Mouse (Mus musculus) limb, embryonic 11.5 days (tissue): ENCODE data around the gene Ankrd52. TPM values are rescaled to one million over a fixed set of nuclear protein-coding genes. Genes with fewer than 3 reads are reported as not detected.
"Not testable (repeated sequence)": the region's sequence is repeated elsewhere in the genome, so short reads cannot be mapped to it uniquely, and the experiment has no call there.

ENCODE experiments used
- ATAC-seq: fragments of 200-750 bp; cut with Nextera tagmentation; 2 replicates; pipeline ENCODE4 v1.8.0; 2017; ENCODE audit warnings: low read depth; ENCODE audit not compliant: insufficient number of reproducible peaks, low FRiP score, low TSS enrichment
- DNase-seq: peaks from one replicate; pipeline ENCODE4 v3.0.0-alpha.2; 2015; ENCODE audit warnings: low spot score
- H3K27ac ChIP-seq: fragments of 300-500 bp; sonication (generic); replicated peaks from 2 replicates; pipeline ENCODE4 v1.5.1; 2014; ENCODE audit warnings: low read depth, mild to moderate bottlenecking, low read length
- H3K27me3 ChIP-seq: fragments of 300-500 bp; sonication (generic); 2 replicates; pipeline ENCODE4 v1.6.1; 2014; ENCODE audit warnings: mild to moderate bottlenecking, low read length, mixed read lengths; ENCODE audit not compliant: control insufficient read depth, insufficient read depth
- H3K36me3 ChIP-seq: fragments of 300-500 bp; sonication (generic); 2 replicates; pipeline ENCODE4 v1.6.1; 2014; ENCODE audit warnings: mild to moderate bottlenecking, low read length, moderate library complexity, mixed read lengths; ENCODE audit not compliant: control insufficient read depth, insufficient read depth
- H3K4me1 ChIP-seq: fragments of 300-500 bp; sonication (generic); 2 replicates; pipeline ENCODE4 v1.6.1; 2014; ENCODE audit warnings: low read length, mixed read lengths; ENCODE audit not compliant: control insufficient read depth, insufficient read depth
- H3K4me2 ChIP-seq: fragments of 300-500 bp; sonication (generic); 2 replicates; pipeline ENCODE4 v1.6.1; 2014; ENCODE audit warnings: low read depth, mild to moderate bottlenecking, moderate library complexity; ENCODE audit not compliant: severe bottlenecking
- H3K4me3 ChIP-seq: fragments of 300-500 bp; sonication (generic); 2 replicates; pipeline ENCODE4 v1.5.1; 2014; ENCODE audit warnings: low read depth, low read length
- H3K9ac ChIP-seq: fragments of 300-500 bp; sonication (generic); 2 replicates; pipeline ENCODE4 v1.6.1; 2014; ENCODE audit warnings: mild to moderate bottlenecking, low read length
- H3K9me3 ChIP-seq: fragments of 300-500 bp; sonication (generic); 2 replicates; pipeline ENCODE4 v1.6.1; 2016; ENCODE audit warnings: low read length; ENCODE audit not compliant: control insufficient read depth
- WGBS: fragments of 180-500 bp; shearing (Covaris S2); extraction: QIAGEN DNeasy Blood & Tissue Kit; methylation state at CpG from one replicate; pipeline ENCODE4 v1.1.7; 2014; 5-methylcytosine and 5-hydroxymethylcytosine counted together
- polyA plus RNA-seq: library from polyadenylated mRNA; unstranded; fragments of >200 nt; fragmentation: Nextera tagmentation; extraction: Ambion mirVana; gene quantifications from 2 replicates; pipeline ENCODE4 v1.2.1, GENCODE M21; 2014

Ankrd52 gene
- polyA plus RNA-seq = 12.0 and 12.8 TPM in 2 replicates

GRCm38 (mm10) chr10:128376455-128377211 lies at the start of gene Ankrd52:
Ankrd52 (plus strand) TSS chr10:128377115.
- Histone ChIP-seq H3K4me2 (peak within 1 kb of the TSS; percentile 78), H3K4me1 (peaks cover 16% of the 10 kb centered on the region; the same call in 1 of the 2 replicates), H3K4me3 (peak within 1 kb of the TSS; percentile 100), H3K9ac (peak within 1 kb of the TSS; percentile 98), H3K36me3 (peaks cover 13% of the 10 kb centered on the region), H3K27me3 (no peaks in the 10 kb centered on the region), H3K9me3 (no peaks in the 10 kb centered on the region), H3K27ac (peak within 1 kb of the TSS; percentile 95)
- WGBS = under 1% methylated on average over 42 of the region's 73 CpGs
- peak; percentile 84 for DNase-seq
- peak; percentile 90 for ATAC-seq

GRCm38 (mm10) chr10:128327610-128328009 lies 49.3 kb upstream of the Ankrd52 start:
- H3K9me3 ChIP-seq = no peaks in the 10 kb centered on the region
- DNase-seq (no peak), ATAC-seq (no peak)
- H3K36me3 ChIP-seq = peaks cover 21% of the 10 kb centered on the region
- H3K9ac ChIP-seq = no peak overlapping the region
- H3K4me2 ChIP-seq = no peak overlapping the region
- H3K4me3 ChIP-seq = no peak overlapping the region
- WGBS = 90% methylated on average over 10 of the region's 10 CpGs
- no peaks in the 10 kb centered on the region for H3K27me3 ChIP-seq
- H3K4me1 ChIP-seq = peaks cover 11% of the 10 kb centered on the region; the same call in 1 of the 2 replicates
- H3K27ac ChIP-seq = no peak overlapping the region

- WGBS = 80% methylated on average over 6 of the region's 6 CpGs
- not testable (repeated sequence) for DNase-seq, ATAC-seq
Observed at GRCm38 (mm10) chr10:128332358-128333249, 44.3 kb upstream of the Ankrd52 start.

GRCm38 (mm10) chr10:128335582-128335981 lies 41.3 kb upstream of the Ankrd52 start:
- Histone ChIP-seq H3K27me3 (no peaks in the 10 kb centered on the region), H3K9ac (no peak overlapping the region), H3K9me3 (no peaks in the 10 kb centered on the region), H3K36me3 (no peaks in the 10 kb centered on the region), H3K4me1 (peaks cover 9% of the 10 kb centered on the region), H3K4me2 (no peak overlapping the region), H3K4me3 (no peak overlapping the region), H3K27ac (no peak overlapping the region)
- ATAC-seq (no peak), DNase-seq (peak; percentile 86)
- WGBS = 1% methylated on average over 4 of the region's 4 CpGs

More at GRCm38 (mm10) chr10:128332358-128333249, 44.3 kb upstream of the Ankrd52 start:
- H3K9me3 ChIP-seq, H3K9ac ChIP-seq, H3K27ac ChIP-seq, H3K4me3 ChIP-seq, H3K4me1 ChIP-seq, H3K36me3 ChIP-seq, H3K27me3 ChIP-seq, H3K4me2 ChIP-seq: not testable (repeated sequence)

- Histone ChIP-seq H3K27ac (no peak overlapping the region), H3K4me2 (no peak overlapping the region), H3K9me3 (no peaks in the 10 kb centered on the region), H3K4me1 (peaks cover 9% of the 10 kb centered on the region), H3K9ac (no peak overlapping the region), H3K4me3 (no peak overlapping the region), H3K27me3 (no peaks in the 10 kb centered on the region), H3K36me3 (no peaks in the 10 kb centered on the region)
- 95% methylated on average over 3 of the region's 3 CpGs for WGBS
- ATAC-seq (no peak), DNase-seq (no peak)
Observed at GRCm38 (mm10) chr10:128336195-128336594, 40.7 kb upstream of the Ankrd52 start.

GRCm38 (mm10) chr10:128336597-128336996 lies 40.3 kb upstream of the Ankrd52 start:
- no peak for ATAC-seq
- H3K4me2 ChIP-seq = peak overlapping the region; percentile 60; the same call in 1 of the 2 replicates
- peaks cover 9% of the 10 kb centered on the region for H3K4me1 ChIP-seq
- no peak overlapping the region for H3K27ac ChIP-seq
- H3K9me3 ChIP-seq = no peaks in the 10 kb centered on the region
- H3K27me3 ChIP-seq = no peaks in the 10 kb centered on the region
- 86% methylated on average over 3 of the region's 3 CpGs for WGBS
- H3K9ac ChIP-seq = no peak overlapping the region
- DNase-seq = no peak
- H3K4me3 ChIP-seq = 0 out of 2 replicates have a peak overlapping the region, but pooled peaks have one; percentile 77
- no peaks in the 10 kb centered on the region for H3K36me3 ChIP-seq

GRCm38 (mm10) chr10:128337306-128338181 lies 39.4 kb upstream of the Ankrd52 start, which contains the start of gene Cs:
Cs (plus strand) TSS chr10:128337734.
- peak within 1 kb of the TSS; percentile 60 for H3K27ac ChIP-seq
- no peaks in the 10 kb centered on the region for H3K9me3 ChIP-seq
- H3K4me2 ChIP-seq = peak within 1 kb of the TSS; percentile 83
- DNase-seq (peak; percentile 98), ATAC-seq (peak; percentile 99)
- 1% methylated on average over 61 of the region's 61 CpGs for WGBS
- peaks cover 9% of the 10 kb centered on the region for H3K4me1 ChIP-seq
- no peaks in the 10 kb centered on the region for H3K36me3 ChIP-seq
- no peaks in the 10 kb centered on the region for H3K27me3 ChIP-seq
- H3K4me3 ChIP-seq = peak within 1 kb of the TSS; percentile 77
- H3K9ac ChIP-seq = peak within 1 kb of the TSS; percentile 68
